28 mouse cellular contexts compared by ENCODE assay signal in genomic region chr10:41163108-41163507, GRCm38 (mm10).
A peak's percentile ranks its signal among the peaks of the same experiment; 100 is the strongest.
DNase-seq lines count a peak whose midpoint lies in the region; ATAC-seq and TF ChIP-seq lines count a peak whose summit lies in the region.
"Had no signal": no experiment of that assay in that cellular context is flagged by ENCODE, and none has a peak within 500 bp of the region (broad histone marks: within the 10 kb centered on the region; RNA-seq: fewer than 3 reads in every experiment).

No protein-coding gene starts in this region.

- peak; percentile 23 for DNase-seq in intestine, embryonic 14.5 days (ENCODE audit: low spot score)
- peak; percentile 42 for DNase-seq in 416B (ENCODE audit: low read depth)
- DNase-seq in NIH3T3 (ENCODE audit: low read depth), result peak; percentile 33
- no peak for DNase-seq in lung, adult 18-20 months
- DNase-seq in c-Kit-positive CD71-positive TER-119-positive erythroid progenitor cells, embryonic 14.5 days (ENCODE audit: low spot score), result no peak
- no peak for DNase-seq in forebrain, postnatal 0 days
- DNase-seq: adrenal gland, adult 2 months; adrenal gland, postnatal 14 days; cerebellum, adult 11-12 months; cerebellum, adult 8-10 months; cerebellum, postnatal 10 days; cerebellum, postnatal 36 days; gastrocnemius, adult 2 months; gastrocnemius, postnatal 14 days; heart, adult 18-20 months; heart, postnatal 14 days; heart, postnatal 4 days; kidney, adult 11 months had no signal

- TF ChIP-seq CTCF in intestine, postnatal 0 days (IDR thresholded peaks at IDR 0.05; ENCODE audit: low read depth), result no peak
- TF ChIP-seq CTCF in forebrain, postnatal 0 days (IDR thresholded peaks at IDR 0.05; ENCODE audit: low read depth), result no peak

- no peak for ATAC-seq in intestine, embryonic 14.5 days (replicated peaks; ENCODE audit: low FRiP score, low TSS enrichment, low read depth)
- no peak for ATAC-seq in intestine, postnatal 0 days
- ATAC-seq in forebrain, postnatal 0 days, result no peak
- ATAC-seq: forebrain, embryonic 13.5 days; forebrain, embryonic 16.5 days; hindbrain, postnatal 0 days; inflammation-experienced regulatory T-cells, adult 6 months had no signal

- H3K9me3 ChIP-seq in intestine, embryonic 14.5 days (ENCODE audit: control insufficient read depth, low read length), result no peaks in the 10 kb centered on the region
- H3K9me3 ChIP-seq in intestine, postnatal 0 days (ENCODE audit: control insufficient read depth), result no peaks in the 10 kb centered on the region
- H3K9me3 ChIP-seq in forebrain, postnatal 0 days (ENCODE audit: low read length), result no peaks in the 10 kb centered on the region
- H3K9me3 ChIP-seq: forebrain, embryonic 10.5 days; forebrain, embryonic 13.5 days; G1E; heart, embryonic 10.5 days; heart, embryonic 13.5 days had no signal

- 82% methylated on average over 2 of the region's 2 CpGs for WGBS in intestine, embryonic 14.5 days
- 69% methylated on average over 2 of the region's 2 CpGs for WGBS in intestine, postnatal 0 days
- 75% methylated on average over 2 of the region's 2 CpGs for WGBS in forebrain, postnatal 0 days

- no peaks in the 10 kb centered on the region for H3K36me3 ChIP-seq in intestine, embryonic 14.5 days (ENCODE audit: control insufficient read depth, insufficient read depth, low read length)
- no peaks in the 10 kb centered on the region for H3K36me3 ChIP-seq in intestine, postnatal 0 days (ENCODE audit: control insufficient read depth, insufficient read depth)
- H3K36me3 ChIP-seq in forebrain, postnatal 0 days (ENCODE audit: insufficient read depth), result no peaks in the 10 kb centered on the region
- H3K36me3 ChIP-seq: forebrain, embryonic 10.5 days; G1E; heart, embryonic 10.5 days; heart, embryonic 13.5 days had no signal

- no peak overlapping the region for H3K4me3 ChIP-seq in intestine, embryonic 14.5 days (ENCODE audit: low read depth, low read length)
- H3K4me3 ChIP-seq in intestine, postnatal 0 days (ENCODE audit: low read depth, low read length), result no peak overlapping the region
- H3K4me3 ChIP-seq in forebrain, postnatal 0 days (ENCODE audit: low read depth, low read length), result no peak overlapping the region
- H3K4me3 ChIP-seq: forebrain, embryonic 10.5 days; forebrain, embryonic 13.5 days; gastrocnemius, adult 2 months; heart, embryonic 10.5 days; heart, embryonic 13.5 days had no signal

- no peak overlapping the region for H3K4me2 ChIP-seq in intestine, embryonic 14.5 days (ENCODE audit: low read length)
- no peak overlapping the region for H3K4me2 ChIP-seq in intestine, postnatal 0 days (replicated peaks; ENCODE audit: low read depth)
- H3K4me2 ChIP-seq in forebrain, postnatal 0 days (ENCODE audit: low read depth), result no peak overlapping the region
- H3K4me2 ChIP-seq: forebrain, embryonic 13.5 days; heart, embryonic 13.5 days; hindbrain, embryonic 14.5 days had no signal

- no peaks in the 10 kb centered on the region for H3K27me3 ChIP-seq in intestine, embryonic 14.5 days (replicated peaks; ENCODE audit: control insufficient read depth, insufficient read depth, low read length)
- H3K27me3 ChIP-seq in intestine, postnatal 0 days (replicated peaks; ENCODE audit: control insufficient read depth, insufficient read depth, low read length), result no peaks in the 10 kb centered on the region
- no peaks in the 10 kb centered on the region for H3K27me3 ChIP-seq in forebrain, postnatal 0 days (ENCODE audit: insufficient read depth, low read length)
- H3K27me3 ChIP-seq: forebrain, embryonic 13.5 days had no signal

- H3K9ac ChIP-seq in intestine, embryonic 14.5 days (ENCODE audit: low read length), result no peak overlapping the region
- no peak overlapping the region for H3K9ac ChIP-seq in intestine, postnatal 0 days (ENCODE audit: low read depth, low read length)
- H3K9ac ChIP-seq in forebrain, postnatal 0 days, result no peak overlapping the region
- H3K9ac ChIP-seq: forebrain, embryonic 13.5 days; heart, embryonic 13.5 days; hindbrain, embryonic 14.5 days had no signal

- no peak overlapping the region for H3K27ac ChIP-seq in intestine, embryonic 14.5 days (ENCODE audit: low read depth)
- H3K27ac ChIP-seq in intestine, postnatal 0 days (ENCODE audit: low read depth, low read length), result no peak overlapping the region
- H3K27ac ChIP-seq in forebrain, postnatal 0 days (ENCODE audit: low read depth, low read length), result no peak overlapping the region
- H3K27ac ChIP-seq: forebrain, embryonic 10.5 days; forebrain, embryonic 13.5 days; gastrocnemius, adult 2 months; heart, embryonic 10.5 days; heart, embryonic 13.5 days; hindbrain, embryonic 14.5 days; hindbrain, postnatal 0 days had no signal

- H3K4me1 ChIP-seq in intestine, embryonic 14.5 days (replicated peaks; ENCODE audit: control insufficient read depth, insufficient read depth, low read length), result no peaks in the 10 kb centered on the region
- H3K4me1 ChIP-seq in intestine, postnatal 0 days (replicated peaks; ENCODE audit: control insufficient read depth, insufficient read depth, low read length), result no peaks in the 10 kb centered on the region
- H3K4me1 ChIP-seq in forebrain, postnatal 0 days (ENCODE audit: insufficient read depth), result no peaks in the 10 kb centered on the region
- H3K4me1 ChIP-seq: forebrain, embryonic 10.5 days; forebrain, embryonic 13.5 days; heart, embryonic 10.5 days; heart, embryonic 13.5 days had no signal

Comparison
In these comparisons a context has a peak if more than half of its experiments do, and no peak if none do; other contexts are left out.
1. DNase-seq: peak in intestine, embryonic 14.5 days (single experiment), 416B (single experiment) and NIH3T3 (single experiment); none in lung, adult 18-20 months (0 of 2), c-Kit-positive CD71-positive TER-119-positive erythroid progenitor cells, embryonic 14.5 days (single experiment) and forebrain, postnatal 0 days (single experiment).